Mouse (Mus musculus): ENCODE data around the gene Tjp2. TPM values are rescaled to one million over a fixed set of nuclear protein-coding genes. Genes with fewer than 3 reads are reported as not detected.

The Tjp2 gene
- total and polyA plus RNA-seq, 2 experiments from 2014 or later = 12.5 to 15.7 TPM

GRCm38 (mm10) chr19:24123534-24124290, 101.1 kb downstream of the Tjp2 start:
- no peak overlapping the region for H3K4me2 ChIP-seq (ENCODE audit: low read depth, low read length)
- H3K27ac ChIP-seq (ENCODE audit: low read depth) = no peak overlapping the region
- DNase-seq (ENCODE audit: low spot score) (no peak), ATAC-seq (ENCODE audit: insufficient read depth, low read depth) (no peak)
- H3K4me3 ChIP-seq (ENCODE audit: low read depth, low read length) = no peak overlapping the region
- no peaks in the 10 kb centered on the region for H3K9me3 ChIP-seq (replicated peaks; ENCODE audit: control insufficient read depth, low read length)
- H3K27me3 ChIP-seq (ENCODE audit: control insufficient read depth, insufficient read depth, low read length) = no peaks in the 10 kb centered on the region
- H3K4me1 ChIP-seq (ENCODE audit: control insufficient read depth, insufficient read depth) = 0 out of 2 replicates have a peak, but pooled peaks cover 3% of the 10 kb centered on the region
- no peak overlapping the region for H3K9ac ChIP-seq (replicated peaks; ENCODE audit: low read depth, low read length)
- 87% methylated on average over 8 of the region's 8 CpGs for WGBS
- no peak for TF ChIP-seq CTCF (IDR thresholded peaks at IDR 0.05; ENCODE audit: low read depth)
- no peak for TF ChIP-seq EP300 (IDR thresholded peaks at IDR 0.05; ENCODE audit: low read depth)
- H3K36me3 ChIP-seq (replicated peaks; ENCODE audit: control insufficient read depth, insufficient read depth, low read length) = peaks cover 72% of the 10 kb centered on the region

- no peak overlapping the region for H3K4me2 ChIP-seq (ENCODE audit: low read depth, low read length)
- H3K27me3 ChIP-seq (ENCODE audit: control insufficient read depth, insufficient read depth, low read length) = no peaks in the 10 kb centered on the region
- 90% methylated on average over 6 of the region's 6 CpGs for WGBS
- H3K9me3 ChIP-seq (replicated peaks; ENCODE audit: control insufficient read depth, low read length) = no peaks in the 10 kb centered on the region
- no peak overlapping the region for H3K4me3 ChIP-seq (ENCODE audit: low read depth, low read length)
- H3K4me1 ChIP-seq (ENCODE audit: control insufficient read depth, insufficient read depth) = peaks cover 7% of the 10 kb centered on the region; the same call in 1 of the 2 replicates
- no peak overlapping the region for H3K9ac ChIP-seq (replicated peaks; ENCODE audit: low read depth, low read length)
- DNase-seq (ENCODE audit: low spot score) = no peak
- no peak for ATAC-seq (ENCODE audit: insufficient read depth, low read depth)
- H3K36me3 ChIP-seq (replicated peaks; ENCODE audit: control insufficient read depth, insufficient read depth, low read length) = peaks cover 66% of the 10 kb centered on the region
- H3K27ac ChIP-seq (ENCODE audit: low read depth) = no peak overlapping the region
- no peak for TF ChIP-seq EP300 (IDR thresholded peaks at IDR 0.05; ENCODE audit: low read depth)
- TF ChIP-seq CTCF (IDR thresholded peaks at IDR 0.05; ENCODE audit: low read depth) = no peak
These were observed 101.7 kb downstream of the Tjp2 start for GRCm38 (mm10) chr19:24123087-24123486.

GRCm38 (mm10) chr19:24122647-24123046, 102.2 kb downstream of the Tjp2 start:
- H3K4me1 ChIP-seq (ENCODE audit: control insufficient read depth, insufficient read depth) = peaks cover 10% of the 10 kb centered on the region; the same call in 1 of the 2 replicates
- DNase-seq (ENCODE audit: low spot score) = no peak
- H3K9ac ChIP-seq (replicated peaks; ENCODE audit: low read depth, low read length) = no peak overlapping the region
- no peak overlapping the region for H3K27ac ChIP-seq (ENCODE audit: low read depth)
- no peak for ATAC-seq (ENCODE audit: insufficient read depth, low read depth)
- H3K36me3 ChIP-seq (replicated peaks; ENCODE audit: control insufficient read depth, insufficient read depth, low read length) = peaks cover 62% of the 10 kb centered on the region
- 76% methylated on average over 9 of the region's 9 CpGs for WGBS
- no peaks in the 10 kb centered on the region for H3K9me3 ChIP-seq (replicated peaks; ENCODE audit: control insufficient read depth, low read length)
- H3K4me3 ChIP-seq (ENCODE audit: low read depth, low read length) = no peak overlapping the region
- no peak overlapping the region for H3K4me2 ChIP-seq (ENCODE audit: low read depth, low read length)
- H3K27me3 ChIP-seq (ENCODE audit: control insufficient read depth, insufficient read depth, low read length) = no peaks in the 10 kb centered on the region
- TF ChIP-seq EP300 (IDR thresholded peaks at IDR 0.05; ENCODE audit: low read depth) = no peak
- TF ChIP-seq CTCF (IDR thresholded peaks at IDR 0.05; ENCODE audit: low read depth) = no peak

GRCm38 (mm10) chr19:24120811-24121210, 104.0 kb downstream of the Tjp2 start:
- Histone ChIP-seq H3K4me2 (ENCODE audit: low read depth, low read length) (no peak overlapping the region), H3K27me3 (ENCODE audit: control insufficient read depth, insufficient read depth, low read length) (no peaks in the 10 kb centered on the region), H3K27ac (ENCODE audit: low read depth) (no peak overlapping the region), H3K9me3 (replicated peaks; ENCODE audit: control insufficient read depth, low read length) (no peaks in the 10 kb centered on the region), H3K4me3 (ENCODE audit: low read depth, low read length) (no peak overlapping the region), H3K4me1 (ENCODE audit: control insufficient read depth, insufficient read depth) (peaks cover 10% of the 10 kb centered on the region; the same call in 1 of the 2 replicates), H3K36me3 (replicated peaks; ENCODE audit: control insufficient read depth, insufficient read depth, low read length) (peaks cover 62% of the 10 kb centered on the region), H3K9ac (replicated peaks; ENCODE audit: low read depth, low read length) (no peak overlapping the region)
- TF ChIP-seq CTCF (IDR thresholded peaks at IDR 0.05; ENCODE audit: low read depth) = peak; percentile 17; the same call in 1 of the 2 replicates
- TF ChIP-seq EP300 (IDR thresholded peaks at IDR 0.05; ENCODE audit: low read depth) = no peak
- WGBS = 64% methylated on average over 4 of the region's 4 CpGs
- no peak for ATAC-seq (ENCODE audit: insufficient read depth, low read depth)
- no peak for DNase-seq (ENCODE audit: low spot score)

GRCm38 (mm10) chr19:24118775-24119174, 106.1 kb downstream of the Tjp2 start:
- H3K4me2 ChIP-seq (ENCODE audit: low read depth, low read length) = no peak overlapping the region
- peak; percentile 66 for ATAC-seq (ENCODE audit: insufficient read depth, low read depth)
- no peaks in the 10 kb centered on the region for H3K27me3 ChIP-seq (ENCODE audit: control insufficient read depth, insufficient read depth, low read length)
- H3K4me3 ChIP-seq (ENCODE audit: low read depth, low read length) = no peak overlapping the region
- TF ChIP-seq EP300 (IDR thresholded peaks at IDR 0.05; ENCODE audit: low read depth) = no peak
- TF ChIP-seq CTCF (IDR thresholded peaks at IDR 0.05; ENCODE audit: low read depth) = no peak
- peaks cover 64% of the 10 kb centered on the region for H3K36me3 ChIP-seq (replicated peaks; ENCODE audit: control insufficient read depth, insufficient read depth, low read length)
- H3K27ac ChIP-seq (ENCODE audit: low read depth) = peak overlapping the region; percentile 13
- H3K9ac ChIP-seq (replicated peaks; ENCODE audit: low read depth, low read length) = no peak overlapping the region
- H3K9me3 ChIP-seq (replicated peaks; ENCODE audit: control insufficient read depth, low read length) = no peaks in the 10 kb centered on the region
- peaks cover 10% of the 10 kb centered on the region; the same call in 1 of the 2 replicates for H3K4me1 ChIP-seq (ENCODE audit: control insufficient read depth, insufficient read depth)
- peak; percentile 22 for DNase-seq (ENCODE audit: low spot score)
- WGBS = 39% methylated on average over 9 of the region's 9 CpGs

Measured in heart, postnatal 0 days (tissue).